Mouse (Mus musculus) lung, embryonic 15.5 days (tissue): Measurements from ENCODE around the gene Srgap2. TPM values are rescaled to one million over a fixed set of nuclear protein-coding genes. Genes with fewer than 3 reads are reported as not detected.
A peak's percentile ranks its signal among the peaks of the same experiment; 100 is the strongest.
"Not testable (repeated sequence)": the region's sequence is repeated elsewhere in the genome, so short reads cannot be mapped to it uniquely, and the experiment has no call there.

Source experiments
- ATAC-seq: fragments of 200-750 bp; cut with Nextera tagmentation; 2 replicates; pipeline ENCODE4 v1.8.0; 2017; ENCODE audit warnings: moderate number of reproducible peaks, borderline replicate concordance; ENCODE audit not compliant: low FRiP score, low TSS enrichment; ENCODE audit errors: extremely low read depth
- H3K27ac ChIP-seq: fragments of 300-500 bp; sonication (generic); 2 replicates; pipeline ENCODE4 v1.5.1; 2015; ENCODE audit warnings: moderate library complexity, mild to moderate bottlenecking, inconsistent platforms
- H3K27me3 ChIP-seq: fragments of 300-500 bp; sonication (generic); 2 replicates; pipeline ENCODE4 v1.6.1; 2015; ENCODE audit warnings: inconsistent platforms
- H3K36me3 ChIP-seq: fragments of 300-500 bp; sonication (generic); 2 replicates; pipeline ENCODE4 v1.6.1; 2015; ENCODE audit warnings: inconsistent platforms
- H3K4me1 ChIP-seq: fragments of 300-500 bp; sonication (generic); 2 replicates; pipeline ENCODE4 v1.6.1; 2015; ENCODE audit warnings: inconsistent platforms
- H3K4me2 ChIP-seq: fragments of 300-500 bp; sonication (generic); 2 replicates; pipeline ENCODE4 v1.6.1; 2015; ENCODE audit warnings: inconsistent platforms, mild to moderate bottlenecking, moderate library complexity
- H3K4me3 ChIP-seq: fragments of 300-500 bp; sonication (generic); 2 replicates; pipeline ENCODE4 v1.5.1; 2015; ENCODE audit warnings: mild to moderate bottlenecking, inconsistent platforms
- H3K9ac ChIP-seq: fragments of 300-500 bp; sonication (generic); 2 replicates; pipeline ENCODE4 v1.6.1; 2015; ENCODE audit warnings: inconsistent platforms
- H3K9me3 ChIP-seq: fragments of 300-500 bp; sonication (generic); 2 replicates; pipeline ENCODE4 v1.6.1; 2016; ENCODE audit warnings: inconsistent platforms
- WGBS: fragments of 180-500 bp; shearing (Covaris S2); methylation state at CpG from one replicate; pipeline ENCODE4 v1.1.7; 2015; 5-methylcytosine and 5-hydroxymethylcytosine counted together
- polyA plus RNA-seq: library from polyadenylated mRNA; unstranded; fragments of >200 nt; fragmentation: Nextera tagmentation; extraction: Ambion mirVana; gene quantifications from 2 replicates; pipeline ENCODE4 v1.2.1, GENCODE M21; 2015

Srgap2 gene
- 11.0 and 14.1 TPM in 2 replicates for polyA plus RNA-seq

DNA sequence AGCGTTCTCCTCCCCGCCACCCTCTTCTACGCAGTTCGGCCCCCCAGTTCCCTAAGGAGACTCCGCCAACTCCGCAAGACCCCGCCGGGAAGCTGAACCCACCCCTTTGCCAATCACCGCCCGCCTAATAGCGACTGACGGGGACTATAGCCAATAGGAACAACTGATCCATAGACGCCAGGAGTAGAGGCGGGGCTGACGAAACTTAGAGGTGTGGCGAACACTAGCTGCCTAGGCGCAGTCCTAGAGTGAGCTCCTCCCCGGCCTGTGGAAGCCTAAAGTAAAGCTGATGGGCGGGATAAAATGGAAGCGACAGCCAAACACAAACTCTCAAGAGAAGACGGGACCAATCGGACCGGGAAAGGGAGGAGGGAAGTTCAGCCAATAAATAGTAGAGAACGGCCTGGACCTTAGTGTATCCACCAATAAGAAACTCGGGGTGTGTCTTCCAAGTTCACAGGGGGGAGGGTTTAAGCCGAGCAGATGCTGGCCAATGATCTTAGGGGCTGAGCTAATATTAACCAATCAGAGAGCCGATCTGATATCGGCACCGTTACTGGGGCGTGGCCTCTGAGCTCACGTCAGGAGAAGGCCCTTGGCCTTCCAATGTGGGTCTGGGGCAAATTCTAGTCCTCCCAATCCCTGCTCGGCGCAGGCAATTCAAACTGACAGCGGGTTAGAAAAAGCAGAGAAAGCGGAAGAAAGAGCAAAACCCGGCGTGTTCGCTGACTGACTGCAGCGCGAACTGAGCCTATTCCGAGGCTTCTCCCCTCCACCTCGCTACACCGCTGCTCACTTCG lies at the start of gene Srgap2, which contains the start of gene Fam72a:
Srgap2 (minus strand) TSS at position 72 of the 800 bp plus-strand sequence.
Fam72a (plus strand) TSS at position 623 of the 800 bp plus-strand sequence.
- peak within 1 kb of the TSS; percentile 85 for H3K4me3 ChIP-seq
- H3K36me3 ChIP-seq, result no peaks in the 10 kb centered on the region
- peaks cover 38% of the 10 kb centered on the region for H3K4me1 ChIP-seq
- H3K27me3 ChIP-seq, result no peaks in the 10 kb centered on the region
- H3K9me3 ChIP-seq, result no peaks in the 10 kb centered on the region
- H3K4me2 ChIP-seq, result peak within 1 kb of the TSS; percentile 93
- H3K27ac ChIP-seq, result peak within 1 kb of the TSS; percentile 96
- ATAC-seq, result peak; percentile 96
- under 1% methylated on average over 44 of the region's 44 CpGs for WGBS
- peak within 1 kb of the TSS; percentile 71 for H3K9ac ChIP-seq

DNA sequence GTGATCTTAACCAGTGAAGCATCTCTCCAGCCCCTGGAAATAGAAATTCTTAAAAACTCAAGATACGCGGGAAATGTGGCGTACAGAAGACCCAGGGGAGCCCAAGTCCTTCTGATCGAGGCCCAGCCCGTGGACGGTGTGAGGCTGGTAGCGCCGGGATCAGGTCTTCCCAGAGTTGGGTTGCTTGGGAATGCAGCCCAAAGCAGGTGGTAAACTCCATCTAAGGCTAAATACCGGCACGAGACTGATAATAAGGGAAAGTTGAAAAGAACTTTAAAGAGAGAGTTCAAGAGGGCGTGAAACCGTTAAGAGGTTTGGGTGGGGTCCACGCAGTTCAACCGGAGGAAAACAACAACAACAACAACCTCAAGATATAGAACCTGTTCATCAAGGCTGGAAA lies 46.6 kb upstream of the Srgap2 start:
- WGBS, result 87% methylated on average over 14 of the region's 14 CpGs
- no peak overlapping the region for H3K4me2 ChIP-seq
- no peak overlapping the region for H3K27ac ChIP-seq
- no peaks in the 10 kb centered on the region for H3K36me3 ChIP-seq
- H3K4me3 ChIP-seq, result no peak overlapping the region
- H3K27me3 ChIP-seq, result no peaks in the 10 kb centered on the region
- H3K9ac ChIP-seq, result no peak overlapping the region
- H3K4me1 ChIP-seq, result no peaks in the 10 kb centered on the region
- no peak for ATAC-seq
- no peaks in the 10 kb centered on the region for H3K9me3 ChIP-seq

DNA sequence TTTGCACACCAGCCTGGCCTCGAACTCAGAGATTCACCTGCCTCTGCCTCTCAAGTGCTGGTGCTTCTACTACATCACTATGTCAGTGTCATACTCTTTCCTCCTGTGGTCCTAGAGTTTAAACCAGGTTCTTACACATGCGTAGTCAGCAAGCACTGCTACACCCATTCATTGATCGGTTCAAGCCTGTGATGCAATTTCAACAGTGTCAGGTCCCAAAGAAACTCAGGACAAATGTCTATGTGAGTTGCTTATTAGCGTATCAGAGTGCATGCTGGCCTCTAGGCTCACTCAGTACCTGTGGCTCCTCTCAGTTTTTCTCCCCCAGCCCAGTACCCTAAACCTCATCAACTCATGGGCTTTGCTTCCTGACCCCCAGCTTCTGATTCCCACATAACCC lies 43.2 kb upstream of the Srgap2 start:
- no peak overlapping the region for H3K9ac ChIP-seq
- no peaks in the 10 kb centered on the region for H3K9me3 ChIP-seq
- no peak for ATAC-seq
- H3K4me3 ChIP-seq, result no peak overlapping the region
- H3K27me3 ChIP-seq, result no peaks in the 10 kb centered on the region
- no peaks in the 10 kb centered on the region for H3K36me3 ChIP-seq
- H3K4me1 ChIP-seq, result no peaks in the 10 kb centered on the region
- no peak overlapping the region for H3K27ac ChIP-seq
- 90% methylated on average over 4 of the region's 4 CpGs for WGBS
- no peak overlapping the region for H3K4me2 ChIP-seq

DNA sequence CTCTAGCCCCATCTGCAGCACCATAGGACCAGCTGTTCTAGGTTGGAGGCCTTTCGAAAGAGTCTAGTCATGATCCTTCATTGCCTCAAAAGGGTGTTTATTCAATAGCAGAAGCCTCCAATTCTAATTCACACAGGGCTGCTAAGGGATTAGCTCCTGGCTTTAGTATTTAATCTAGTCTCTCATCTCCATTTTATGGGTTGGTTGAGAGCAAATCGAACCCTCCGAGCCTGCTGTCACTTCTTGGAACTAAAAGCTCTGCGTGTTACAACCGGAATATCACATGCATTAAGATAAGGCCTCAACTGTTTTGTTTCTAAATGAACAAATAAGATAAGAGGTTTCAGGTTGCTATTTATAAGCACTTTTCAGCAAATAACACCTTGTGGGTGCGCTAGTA lies 42.6 kb upstream of the Srgap2 start:
- H3K4me3 ChIP-seq, result no peak overlapping the region
- no peaks in the 10 kb centered on the region for H3K4me1 ChIP-seq
- H3K4me2 ChIP-seq, result no peak overlapping the region
- H3K9ac ChIP-seq, result no peak overlapping the region
- no peaks in the 10 kb centered on the region for H3K9me3 ChIP-seq
- H3K27me3 ChIP-seq, result no peaks in the 10 kb centered on the region
- H3K36me3 ChIP-seq, result no peaks in the 10 kb centered on the region
- WGBS, result 80% methylated on average over 6 of the region's 6 CpGs
- no peak overlapping the region for H3K27ac ChIP-seq
- no peak for ATAC-seq

- not testable (repeated sequence) for ATAC-seq
- WGBS, result 48% methylated on average over 11 of the region's 11 CpGs
Observed at GRCm38 (mm10) chr1:131566056-131566455, 38.9 kb upstream of the Srgap2 start.

GRCm38 (mm10) chr1:131562081-131562480 lies 34.9 kb upstream of the Srgap2 start:
- no peaks in the 10 kb centered on the region for H3K9me3 ChIP-seq
- no peaks in the 10 kb centered on the region for H3K27me3 ChIP-seq
- no peak overlapping the region for H3K4me3 ChIP-seq
- WGBS, result 77% methylated on average over 2 of the region's 2 CpGs
- H3K9ac ChIP-seq, result no peak overlapping the region
- no peak overlapping the region for H3K4me2 ChIP-seq
- no peak overlapping the region for H3K27ac ChIP-seq
- H3K4me1 ChIP-seq, result no peaks in the 10 kb centered on the region
- H3K36me3 ChIP-seq, result no peaks in the 10 kb centered on the region
- ATAC-seq, result no peak

More at GRCm38 (mm10) chr1:131566056-131566455, 38.9 kb upstream of the Srgap2 start:
- not testable (repeated sequence) for H3K36me3 ChIP-seq, H3K9ac ChIP-seq, H3K4me3 ChIP-seq, H3K4me1 ChIP-seq, H3K9me3 ChIP-seq, H3K4me2 ChIP-seq, H3K27ac ChIP-seq, H3K27me3 ChIP-seq

DNA sequence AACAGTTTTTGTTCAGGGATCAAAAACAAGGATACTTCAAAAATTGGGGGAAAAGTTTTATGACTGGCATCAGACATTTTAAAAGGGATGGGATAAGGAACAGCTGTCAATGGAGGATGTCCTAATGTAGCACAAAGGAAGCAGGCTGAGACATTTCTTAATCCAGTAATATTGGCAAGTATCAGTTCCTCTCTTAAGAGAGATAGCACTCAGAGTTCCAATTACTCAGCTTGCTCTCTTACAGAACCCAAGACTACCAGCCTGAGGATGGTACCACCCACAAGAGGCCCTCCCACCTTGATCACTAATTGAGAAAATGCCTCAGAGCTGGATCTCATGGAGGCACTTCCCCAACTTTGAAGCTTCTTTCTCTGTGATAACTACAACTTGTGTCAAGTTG lies 33.3 kb upstream of the Srgap2 start:
- ATAC-seq, result no peak
- no peak overlapping the region for H3K9ac ChIP-seq
- H3K9me3 ChIP-seq, result no peaks in the 10 kb centered on the region

DNA sequence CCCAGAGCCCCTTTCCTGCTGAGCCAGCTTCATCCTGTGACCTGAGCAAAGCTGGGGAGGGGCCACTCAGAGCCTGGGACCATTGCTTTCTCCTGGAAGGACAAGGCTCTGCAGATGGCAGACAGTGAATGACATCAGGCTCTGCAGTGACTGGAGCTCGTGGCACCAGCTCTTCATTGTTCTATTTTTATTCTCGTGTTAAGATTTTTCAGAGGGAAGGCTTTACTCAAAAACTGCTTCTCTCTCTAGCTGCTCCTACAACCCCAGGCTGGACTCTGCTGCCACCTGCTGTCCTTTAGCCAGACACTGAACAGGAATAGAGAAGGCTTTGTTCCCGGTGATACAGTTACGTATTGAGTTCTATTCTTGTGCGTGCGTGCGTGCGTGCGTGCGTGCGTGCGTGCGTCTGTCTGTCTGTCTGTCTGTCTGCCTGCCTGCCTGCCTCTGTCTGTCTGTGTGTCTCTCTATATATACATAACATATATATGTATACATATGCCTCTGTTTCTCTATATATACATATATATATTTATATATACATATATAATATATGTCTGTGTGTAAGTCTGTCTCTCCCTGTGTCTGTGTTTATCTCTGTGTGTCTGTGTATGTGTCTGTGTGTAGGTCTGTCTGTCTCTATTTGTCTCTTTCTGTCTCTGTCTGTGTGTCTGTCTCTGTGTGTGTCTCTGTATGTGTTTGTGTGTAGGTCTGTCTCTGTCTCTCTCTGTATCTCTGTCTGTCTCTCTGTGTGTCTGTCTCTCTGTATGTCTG lies 28.1 kb upstream of the Srgap2 start:
- Histone ChIP-seq H3K27ac (0 out of 2 replicates have a peak overlapping the region, but pooled peaks have one; percentile 9), H3K36me3 (no peaks in the 10 kb centered on the region), H3K4me3 (no peak overlapping the region), H3K4me2 (peak overlapping the region; percentile 44), H3K9me3 (no peaks in the 10 kb centered on the region), H3K9ac (no peak overlapping the region), H3K4me1 (0 out of 2 replicates have a peak, but pooled peaks cover 3% of the 10 kb centered on the region), H3K27me3 (no peaks in the 10 kb centered on the region)
- WGBS, result 5% methylated on average over 13 of the region's 13 CpGs
- peak; percentile 85 for ATAC-seq

More for the DNA sequence above, 33.3 kb upstream of the Srgap2 start:
- H3K36me3 ChIP-seq, result no peaks in the 10 kb centered on the region
- no peaks in the 10 kb centered on the region for H3K27me3 ChIP-seq
- no peaks in the 10 kb centered on the region for H3K4me1 ChIP-seq
- H3K27ac ChIP-seq, result no peak overlapping the region
- no peak overlapping the region for H3K4me2 ChIP-seq
- H3K4me3 ChIP-seq, result no peak overlapping the region

DNA sequence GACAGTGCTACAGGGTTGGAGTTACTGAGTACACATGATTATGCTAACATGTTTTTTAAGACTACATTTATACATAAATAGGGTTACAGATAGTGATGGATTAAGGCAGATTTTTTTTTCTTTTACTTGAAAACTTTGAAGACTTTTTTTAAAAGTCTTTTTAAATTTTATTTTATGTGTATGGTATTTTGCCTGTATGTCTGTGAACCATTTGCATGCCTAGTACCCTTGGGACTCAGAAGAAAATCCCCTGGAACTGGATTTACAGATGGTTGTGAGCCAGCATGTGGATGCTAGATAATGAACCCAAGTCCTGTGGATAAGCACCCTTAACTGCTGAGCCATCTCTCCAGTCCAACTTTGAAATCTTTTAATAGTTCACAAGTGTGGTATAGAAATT lies 26.3 kb upstream of the Srgap2 start:
- H3K27me3 ChIP-seq, result no peaks in the 10 kb centered on the region
- peaks cover 9% of the 10 kb centered on the region for H3K4me1 ChIP-seq
- no peaks in the 10 kb centered on the region for H3K36me3 ChIP-seq
- H3K9me3 ChIP-seq, result no peaks in the 10 kb centered on the region
- H3K4me3 ChIP-seq, result no peak overlapping the region
- no peak overlapping the region for H3K4me2 ChIP-seq
- H3K9ac ChIP-seq, result no peak overlapping the region
- ATAC-seq, result no peak
- H3K27ac ChIP-seq, result no peak overlapping the region

DNA sequence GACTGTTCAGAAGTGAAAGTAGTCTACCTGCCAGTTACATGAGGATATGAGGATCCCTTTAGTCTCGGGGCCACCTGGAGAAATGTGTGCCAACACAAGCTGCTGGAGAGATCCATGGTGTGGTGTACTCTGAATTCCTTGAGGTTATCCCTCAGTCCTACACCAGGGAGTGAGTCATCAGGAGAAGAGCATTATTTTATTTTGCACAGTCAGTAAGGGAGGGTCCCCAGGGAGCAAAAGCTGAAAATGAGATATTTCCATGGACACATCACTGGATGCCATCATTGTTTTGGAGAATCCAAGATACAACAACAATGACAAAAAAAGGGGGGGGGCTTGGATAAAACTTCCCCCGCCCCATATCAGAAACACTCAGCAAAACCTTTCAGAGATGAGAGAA lies 24.8 kb upstream of the Srgap2 start:
- no peaks in the 10 kb centered on the region for H3K36me3 ChIP-seq
- no peaks in the 10 kb centered on the region for H3K9me3 ChIP-seq
- 92% methylated on average over 2 of the region's 2 CpGs for WGBS
- ATAC-seq, result no peak
- peaks cover 9% of the 10 kb centered on the region for H3K4me1 ChIP-seq
- no peak overlapping the region for H3K4me3 ChIP-seq
- H3K4me2 ChIP-seq, result no peak overlapping the region
- no peaks in the 10 kb centered on the region for H3K27me3 ChIP-seq
- no peak overlapping the region for H3K27ac ChIP-seq
- H3K9ac ChIP-seq, result no peak overlapping the region

DNA sequence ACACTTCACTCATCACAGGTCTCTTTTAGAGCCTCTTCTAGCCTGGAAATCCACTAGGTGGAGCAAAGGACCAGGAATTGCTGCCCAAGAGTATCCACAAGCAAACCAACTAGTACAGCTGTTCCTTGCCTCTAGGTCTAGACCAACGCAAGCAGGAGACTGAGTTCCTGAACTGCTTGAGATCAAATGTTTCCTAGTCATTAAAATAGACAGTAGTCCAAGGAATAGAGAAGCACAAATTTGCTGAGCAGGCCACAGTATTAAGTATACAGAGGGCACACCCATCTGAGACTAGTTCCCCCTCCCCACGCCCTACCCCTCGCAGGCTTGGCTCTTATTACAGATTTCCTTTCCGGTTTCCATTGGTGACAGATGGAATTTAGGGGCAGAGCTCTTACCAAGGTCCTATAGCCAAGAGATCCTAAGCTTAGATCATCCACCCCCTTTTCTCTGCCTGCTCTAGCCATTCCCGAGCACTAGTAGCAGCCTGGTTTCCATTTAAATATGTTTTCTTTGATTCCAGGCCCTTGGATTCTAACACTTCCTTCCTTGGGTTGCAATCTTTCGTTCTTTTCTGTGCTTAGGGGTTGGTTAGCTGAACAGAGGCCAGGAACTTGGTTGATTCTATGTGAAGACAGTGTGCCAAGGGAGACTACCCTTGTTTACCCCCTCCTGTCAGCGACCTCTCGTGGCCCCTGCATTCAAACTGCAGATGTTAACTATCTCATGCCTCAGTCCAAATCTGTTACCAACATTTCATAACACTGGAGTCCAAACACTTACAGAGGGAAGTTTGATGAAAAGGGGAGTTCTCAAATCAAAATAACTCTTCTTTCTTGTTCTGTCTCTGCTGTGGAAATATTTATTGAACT lies 21.6 kb upstream of the Srgap2 start:
- peak; percentile 55 for ATAC-seq
- 33% methylated on average over 8 of the region's 8 CpGs for WGBS
- Histone ChIP-seq H3K4me1 (peaks cover 6% of the 10 kb centered on the region), H3K36me3 (no peaks in the 10 kb centered on the region), H3K9me3 (no peaks in the 10 kb centered on the region), H3K27ac (peak overlapping the region; percentile 24; the same call in 1 of the 2 replicates), H3K4me3 (no peak overlapping the region), H3K9ac (no peak overlapping the region), H3K27me3 (no peaks in the 10 kb centered on the region), H3K4me2 (no peak overlapping the region)
